Mouse (Mus musculus) liver, embryonic 12.5 days (tissue): Measurements from ENCODE around the gene Msh4. TPM values are rescaled to one million over a fixed set of nuclear protein-coding genes. Genes with fewer than 3 reads are reported as not detected.

ENCODE experiments used
- ATAC-seq: fragments of 200-750 bp; cut with Nextera tagmentation; 2 replicates; pipeline ENCODE4 v1.8.0; 2017; ENCODE audit warnings: moderate number of reproducible peaks, mild to moderate bottlenecking, moderate library complexity
- H3K27ac ChIP-seq: fragments of 300-500 bp; sonication (generic); 2 replicates; pipeline ENCODE4 v1.5.1; 2016; ENCODE audit warnings: mild to moderate bottlenecking
- H3K27me3 ChIP-seq: fragments of 300-500 bp; sonication (generic); replicated peaks from 2 replicates; pipeline ENCODE4 v1.6.1; 2016; ENCODE audit warnings: mild to moderate bottlenecking, moderate library complexity
- H3K36me3 ChIP-seq: fragments of 300-500 bp; sonication (generic); 2 replicates; pipeline ENCODE4 v1.6.1; 2016; ENCODE audit warnings: mild to moderate bottlenecking, moderate library complexity
- H3K4me1 ChIP-seq: fragments of 300-500 bp; sonication (generic); 2 replicates; pipeline ENCODE4 v1.6.1; 2016
- H3K4me2 ChIP-seq: fragments of 300-500 bp; sonication (generic); 2 replicates; pipeline ENCODE4 v1.6.1; 2016; ENCODE audit warnings: mild to moderate bottlenecking, moderate library complexity
- H3K4me3 ChIP-seq: fragments of 300-500 bp; sonication (generic); 2 replicates; pipeline ENCODE4 v1.5.1; 2016; ENCODE audit warnings: mild to moderate bottlenecking, moderate library complexity
- H3K9ac ChIP-seq: fragments of 300-500 bp; sonication (generic); 2 replicates; pipeline ENCODE4 v1.6.1; 2016; ENCODE audit warnings: mild to moderate bottlenecking, moderate library complexity
- H3K9me3 ChIP-seq: fragments of 300-500 bp; sonication (generic); replicated peaks from 2 replicates; pipeline ENCODE4 v1.6.1; 2016; ENCODE audit warnings: mild to moderate bottlenecking, moderate library complexity
- WGBS: fragments of 180-500 bp; shearing (Covaris S2); methylation state at CpG from one replicate; pipeline ENCODE4 v1.1.7; 2016; ENCODE audit not compliant: insufficient replicate concordance; 5-methylcytosine and 5-hydroxymethylcytosine counted together
- polyA plus RNA-seq: library from polyadenylated mRNA; unstranded; fragments of >200 nt; fragmentation: Nextera tagmentation; extraction: Ambion mirVana; gene quantifications from 2 replicates; pipeline ENCODE4 v1.2.1, GENCODE M21; 2016

Gene Msh4
- polyA plus RNA-seq, 1 experiment from 2014 or later: 0.10 TPM

- Histone ChIP-seq H3K9me3 (no peaks in the 10 kb centered on the region), H3K4me2 (no peak overlapping the region), H3K36me3 (no peaks in the 10 kb centered on the region), H3K4me3 (no peak overlapping the region), H3K27me3 (peaks cover 9% of the 10 kb centered on the region; the same call in 1 of the 2 replicates), H3K4me1 (peaks cover 10% of the 10 kb centered on the region), H3K27ac (no peak overlapping the region), H3K9ac (no peak overlapping the region)
- no peak for ATAC-seq
- 74% methylated on average over 11 of the region's 11 CpGs for WGBS
These were observed 82.0 kb downstream of the Msh4 start for GRCm38 (mm10) chr3:153823671-153824515.

DNA sequence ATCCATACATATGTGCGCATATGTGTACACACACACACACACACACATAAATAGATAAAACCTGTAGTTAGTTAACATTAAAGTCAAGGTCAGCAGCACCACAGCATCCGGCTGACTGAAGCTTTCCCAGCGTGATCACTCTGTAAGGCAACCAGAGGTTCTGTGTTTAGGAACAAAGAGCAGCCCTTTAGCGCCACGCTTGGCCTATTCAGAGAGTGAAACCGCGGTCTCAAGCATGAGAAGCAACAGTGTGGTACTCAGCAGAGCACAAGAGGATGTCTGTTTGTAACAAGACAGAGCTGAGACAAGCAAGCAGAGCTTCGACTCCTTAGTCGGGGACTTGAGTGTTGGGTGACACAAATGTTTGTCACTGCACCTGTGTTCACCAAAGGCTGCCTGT is 86.5 kb downstream of the Msh4 start:
- Histone ChIP-seq H3K27me3 (peaks cover 9% of the 10 kb centered on the region; the same call in 1 of the 2 replicates), H3K4me2 (no peak overlapping the region), H3K36me3 (no peaks in the 10 kb centered on the region), H3K27ac (no peak overlapping the region), H3K9ac (no peak overlapping the region), H3K4me1 (peaks cover 9% of the 10 kb centered on the region), H3K4me3 (no peak overlapping the region), H3K9me3 (no peaks in the 10 kb centered on the region)
- 84% methylated on average over 9 of the region's 9 CpGs for WGBS
- ATAC-seq: no peak

- Histone ChIP-seq H3K4me2 (no peak overlapping the region), H3K4me3 (no peak overlapping the region), H3K4me1 (peaks cover 9% of the 10 kb centered on the region), H3K36me3 (no peaks in the 10 kb centered on the region), H3K27ac (peak overlapping the region; percentile 11; the same call in 1 of the 2 replicates), H3K9ac (no peak overlapping the region), H3K27me3 (peaks cover 9% of the 10 kb centered on the region; the same call in 1 of the 2 replicates), H3K9me3 (no peaks in the 10 kb centered on the region)
- peak; percentile 44; the same call in 1 of the 2 replicates for ATAC-seq
- 65% methylated on average over 3 of the region's 3 CpGs for WGBS
These were observed 87.2 kb downstream of the Msh4 start for GRCm38 (mm10) chr3:153818723-153819122.

GRCm38 (mm10) chr3:153817376-153817890 is 88.5 kb downstream of the Msh4 start:
- Histone ChIP-seq H3K27me3 (peaks cover 9% of the 10 kb centered on the region; the same call in 1 of the 2 replicates), H3K4me3 (no peak overlapping the region), H3K9me3 (no peaks in the 10 kb centered on the region), H3K9ac (no peak overlapping the region), H3K36me3 (no peaks in the 10 kb centered on the region), H3K4me2 (no peak overlapping the region), H3K27ac (no peak overlapping the region), H3K4me1 (peaks cover 9% of the 10 kb centered on the region)
- ATAC-seq: no peak
- WGBS: 76% methylated on average over 9 of the region's 9 CpGs

DNA sequence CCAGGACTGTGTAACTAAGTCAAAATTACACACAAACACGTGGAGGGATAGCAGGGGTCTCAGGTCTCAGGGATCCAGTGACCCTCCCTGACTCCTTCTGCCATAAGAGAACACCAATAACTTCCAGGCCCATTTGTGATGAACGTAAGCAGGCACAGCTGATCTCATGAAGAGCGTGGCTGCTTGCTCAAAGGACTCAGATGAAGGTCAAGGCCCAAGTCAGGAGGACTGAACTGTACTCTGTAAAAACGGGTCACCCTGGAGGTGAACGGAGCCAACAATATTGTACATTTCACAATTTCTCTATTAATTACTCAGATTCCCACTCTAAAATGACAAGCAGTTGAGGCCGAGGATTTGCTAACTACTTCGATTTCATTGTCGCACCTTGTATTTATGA is 91.9 kb downstream of the Msh4 start:
- 83% methylated on average over 8 of the region's 8 CpGs for WGBS
- H3K4me1 ChIP-seq: peaks cover 17% of the 10 kb centered on the region
- H3K36me3 ChIP-seq: no peaks in the 10 kb centered on the region
- no peak for ATAC-seq
- H3K4me3 ChIP-seq: no peak overlapping the region
- H3K4me2 ChIP-seq: no peak overlapping the region
- no peak overlapping the region for H3K9ac ChIP-seq
- no peaks in the 10 kb centered on the region for H3K9me3 ChIP-seq
- no peaks in the 10 kb centered on the region for H3K27me3 ChIP-seq
- no peak overlapping the region for H3K27ac ChIP-seq

DNA sequence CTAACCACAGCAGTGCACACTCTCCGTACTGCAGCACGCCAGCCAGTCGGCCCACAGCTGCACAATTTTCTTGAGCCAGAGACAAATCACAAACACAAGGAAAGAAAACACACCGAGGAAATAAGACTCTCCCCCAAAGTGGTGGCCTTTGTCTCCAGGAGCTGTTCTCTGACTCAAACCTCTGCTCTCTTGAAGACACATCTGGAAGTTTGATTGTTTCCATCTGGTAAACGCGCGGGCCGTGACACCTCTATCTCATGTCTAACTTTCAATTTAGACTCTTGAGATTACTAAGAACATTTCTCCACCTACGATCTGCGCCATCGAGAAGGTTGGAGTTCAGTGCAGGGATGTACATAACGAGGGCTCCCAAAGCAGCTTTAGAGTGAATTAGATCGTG is 97.5 kb downstream of the Msh4 start:
- Histone ChIP-seq H3K9ac (peak overlapping the region; percentile 47), H3K9me3 (no peaks in the 10 kb centered on the region), H3K4me3 (no peak overlapping the region), H3K4me1 (peaks cover 61% of the 10 kb centered on the region), H3K27me3 (no peaks in the 10 kb centered on the region), H3K27ac (peak overlapping the region; percentile 88), H3K4me2 (peak overlapping the region; percentile 54), H3K36me3 (no peaks in the 10 kb centered on the region)
- WGBS: 88% methylated on average over 13 of the region's 13 CpGs
- no peak for ATAC-seq

DNA sequence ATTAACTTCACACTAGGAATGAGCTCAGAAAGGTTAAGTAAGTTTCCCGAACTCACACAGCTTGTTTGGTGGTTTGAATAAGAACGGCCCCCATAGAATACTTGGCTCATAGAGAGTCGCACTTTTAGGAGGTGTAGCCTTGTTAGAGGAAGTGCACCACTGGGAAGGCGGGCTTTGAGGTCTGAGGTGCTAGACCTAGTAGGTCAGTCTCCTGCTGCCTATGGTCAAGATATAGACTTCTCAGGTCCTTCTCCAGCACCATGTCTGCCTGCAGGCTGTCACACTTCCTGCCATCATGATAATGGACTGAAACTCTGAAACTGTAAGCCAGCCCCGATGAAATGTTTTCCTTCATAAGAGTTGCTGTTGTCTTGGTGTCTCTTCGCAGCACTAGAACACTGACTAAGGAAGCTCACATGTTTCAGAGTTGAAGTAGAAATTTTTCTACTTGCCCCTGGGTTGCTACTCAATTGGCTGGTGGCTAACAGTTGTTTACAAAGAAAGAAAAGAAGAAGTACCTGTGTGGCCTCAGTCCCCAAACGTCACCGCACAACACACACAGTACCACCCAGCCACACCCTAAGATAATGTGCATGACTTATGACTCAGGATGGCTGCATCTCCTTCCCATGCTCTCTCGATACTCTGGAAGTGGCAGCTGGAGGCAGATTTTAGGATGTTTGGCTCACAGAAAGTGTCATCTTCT is 98.3 kb downstream of the Msh4 start:
- Histone ChIP-seq H3K27ac (peak overlapping the region; percentile 88), H3K4me1 (peaks cover 69% of the 10 kb centered on the region), H3K9me3 (no peaks in the 10 kb centered on the region), H3K9ac (peak overlapping the region; percentile 47), H3K27me3 (no peaks in the 10 kb centered on the region), H3K4me3 (no peak overlapping the region), H3K36me3 (no peaks in the 10 kb centered on the region), H3K4me2 (peak overlapping the region; percentile 54)
- 56% methylated on average over 9 of the region's 9 CpGs for WGBS
- ATAC-seq: peak; percentile 92

Other genes starting within 250 kb of the Msh4 start
- 12.9 and 13.6 TPM in 2 replicates for gene St6galnac3, start 181.0 kb downstream of the Msh4 start, polyA plus RNA-seq
- gene Asb17, start 61.9 kb downstream of the Msh4 start, polyA plus RNA-seq: 5.3 and 6.4 TPM in 2 replicates
- 60.8 and 62.2 TPM in 2 replicates for gene Rabggtb, start 6.9 kb upstream of the Msh4 start, polyA plus RNA-seq
- gene Acadm, start 38.5 kb upstream of the Msh4 start, polyA plus RNA-seq: 51.7 and 53.4 TPM in 2 replicates
- 0.20 and 0.36 TPM in 2 replicates for gene Slc44a5, start 67.3 kb upstream of the Msh4 start, polyA plus RNA-seq